Mouse (Mus musculus): ENCODE measurements around the gene Scube2. TPM values are rescaled to one million over a fixed set of nuclear protein-coding genes. Genes with fewer than 3 reads are reported as not detected.

Gene Scube2
- polyA plus RNA-seq, 1 experiment: 0.28 TPM

- DNase-seq: no peak
- H3K4me1 ChIP-seq (ENCODE audit: control insufficient read depth, insufficient read depth, low read length): no peaks in the 10 kb centered on the region
- H3K27ac ChIP-seq (ENCODE audit: insufficient read depth, low read depth, low read length): no peak overlapping the region
- TF ChIP-seq POLR2A (IDR thresholded peaks at IDR 0.05; ENCODE audit: low read depth, low read length): no peak
- TF ChIP-seq CTCF (conservative IDR thresholded peaks at IDR 0.05; ENCODE audit: insufficient read depth, insufficient read length, low read depth, low read length): no peak
- no peaks in the 10 kb centered on the region for H3K27me3 ChIP-seq (replicated peaks; ENCODE audit: control insufficient read depth, insufficient read depth, low read length)
- no peaks in the 10 kb centered on the region for H3K36me3 ChIP-seq (ENCODE audit: control insufficient read depth, insufficient read depth, low read length)
- WGBS: 59% methylated on average over 1 of the region's 1 CpGs
- H3K4me3 ChIP-seq (ENCODE audit: insufficient read depth, low read depth, low read length): no peak overlapping the region
Observed at GRCm38 (mm10) chr7:109803516-109803915, 62.0 kb downstream of the Scube2 start.

GRCm38 (mm10) chr7:109800626-109801025 is 64.9 kb downstream of the Scube2 start:
- no peaks in the 10 kb centered on the region for H3K27me3 ChIP-seq (replicated peaks; ENCODE audit: control insufficient read depth, insufficient read depth, low read length)
- no peaks in the 10 kb centered on the region for H3K36me3 ChIP-seq (ENCODE audit: control insufficient read depth, insufficient read depth, low read length)
- DNase-seq: no peak
- H3K4me1 ChIP-seq (ENCODE audit: control insufficient read depth, insufficient read depth, low read length): no peaks in the 10 kb centered on the region
- H3K27ac ChIP-seq (ENCODE audit: insufficient read depth, low read depth, low read length): no peak overlapping the region
- TF ChIP-seq POLR2A (IDR thresholded peaks at IDR 0.05; ENCODE audit: low read depth, low read length) (no peak), CTCF (conservative IDR thresholded peaks at IDR 0.05; ENCODE audit: insufficient read depth, insufficient read length, low read depth, low read length) (no peak)
- no peak overlapping the region for H3K4me3 ChIP-seq (ENCODE audit: insufficient read depth, low read depth, low read length)
- WGBS: 97% methylated on average over 4 of the region's 4 CpGs

- no peaks in the 10 kb centered on the region for H3K27me3 ChIP-seq (replicated peaks; ENCODE audit: control insufficient read depth, insufficient read depth, low read length)
- TF ChIP-seq POLR2A (IDR thresholded peaks at IDR 0.05; ENCODE audit: low read depth, low read length): no peak
- TF ChIP-seq CTCF (conservative IDR thresholded peaks at IDR 0.05; ENCODE audit: insufficient read depth, insufficient read length, low read depth, low read length): no peak
- DNase-seq: peak; percentile 56
- H3K4me1 ChIP-seq (ENCODE audit: control insufficient read depth, insufficient read depth, low read length): no peaks in the 10 kb centered on the region
- no peak overlapping the region for H3K27ac ChIP-seq (ENCODE audit: insufficient read depth, low read depth, low read length)
- no peak overlapping the region for H3K4me3 ChIP-seq (ENCODE audit: insufficient read depth, low read depth, low read length)
- no peaks in the 10 kb centered on the region for H3K36me3 ChIP-seq (ENCODE audit: control insufficient read depth, insufficient read depth, low read length)
- WGBS: 56% methylated on average over 11 of the region's 11 CpGs
Observed at GRCm38 (mm10) chr7:109799168-109799567, 66.3 kb downstream of the Scube2 start.

GRCm38 (mm10) chr7:109795564-109795963 is 69.9 kb downstream of the Scube2 start:
- Histone ChIP-seq H3K4me1 (ENCODE audit: control insufficient read depth, insufficient read depth, low read length) (no peaks in the 10 kb centered on the region), H3K27ac (ENCODE audit: insufficient read depth, low read depth, low read length) (no peak overlapping the region), H3K36me3 (ENCODE audit: control insufficient read depth, insufficient read depth, low read length) (no peaks in the 10 kb centered on the region), H3K27me3 (replicated peaks; ENCODE audit: control insufficient read depth, insufficient read depth, low read length) (no peaks in the 10 kb centered on the region), H3K4me3 (ENCODE audit: insufficient read depth, low read depth, low read length) (no peak overlapping the region)
- DNase-seq: no peak
- 51% methylated on average over 5 of the region's 5 CpGs for WGBS
- TF ChIP-seq CTCF (conservative IDR thresholded peaks at IDR 0.05; ENCODE audit: insufficient read depth, insufficient read length, low read depth, low read length): no peak
- no peak for TF ChIP-seq POLR2A (IDR thresholded peaks at IDR 0.05; ENCODE audit: low read depth, low read length)

- no peak overlapping the region for H3K4me3 ChIP-seq (ENCODE audit: insufficient read depth, low read depth, low read length)
- no peaks in the 10 kb centered on the region for H3K4me1 ChIP-seq (ENCODE audit: control insufficient read depth, insufficient read depth, low read length)
- DNase-seq: no peak
- TF ChIP-seq POLR2A (IDR thresholded peaks at IDR 0.05; ENCODE audit: low read depth, low read length): no peak
- no peak for TF ChIP-seq CTCF (conservative IDR thresholded peaks at IDR 0.05; ENCODE audit: insufficient read depth, insufficient read length, low read depth, low read length)
- no peaks in the 10 kb centered on the region for H3K36me3 ChIP-seq (ENCODE audit: control insufficient read depth, insufficient read depth, low read length)
- no peak overlapping the region for H3K27ac ChIP-seq (ENCODE audit: insufficient read depth, low read depth, low read length)
- 74% methylated on average over 2 of the region's 2 CpGs for WGBS
- no peaks in the 10 kb centered on the region for H3K27me3 ChIP-seq (replicated peaks; ENCODE audit: control insufficient read depth, insufficient read depth, low read length)
Observed at GRCm38 (mm10) chr7:109794556-109794955, 70.9 kb downstream of the Scube2 start.

- H3K27ac ChIP-seq (ENCODE audit: insufficient read depth, low read depth, low read length): no peak overlapping the region
- H3K4me3 ChIP-seq (ENCODE audit: insufficient read depth, low read depth, low read length): no peak overlapping the region
- DNase-seq: peak; percentile 70
- TF ChIP-seq CTCF (conservative IDR thresholded peaks at IDR 0.05; ENCODE audit: insufficient read depth, insufficient read length, low read depth, low read length) (peak; percentile 60), POLR2A (IDR thresholded peaks at IDR 0.05; ENCODE audit: low read depth, low read length) (no peak)
- no peaks in the 10 kb centered on the region for H3K36me3 ChIP-seq (ENCODE audit: control insufficient read depth, insufficient read depth, low read length)
- H3K4me1 ChIP-seq (ENCODE audit: control insufficient read depth, insufficient read depth, low read length): no peaks in the 10 kb centered on the region
- no peaks in the 10 kb centered on the region for H3K27me3 ChIP-seq (replicated peaks; ENCODE audit: control insufficient read depth, insufficient read depth, low read length)
- 75% methylated on average over 2 of the region's 2 CpGs for WGBS
Observed at GRCm38 (mm10) chr7:109792759-109793158, 72.7 kb downstream of the Scube2 start.

- DNase-seq: no peak
- H3K4me3 ChIP-seq (ENCODE audit: insufficient read depth, low read depth, low read length): no peak overlapping the region
- H3K36me3 ChIP-seq (ENCODE audit: control insufficient read depth, insufficient read depth, low read length): no peaks in the 10 kb centered on the region
- TF ChIP-seq CTCF (conservative IDR thresholded peaks at IDR 0.05; ENCODE audit: insufficient read depth, insufficient read length, low read depth, low read length) (no peak), POLR2A (IDR thresholded peaks at IDR 0.05; ENCODE audit: low read depth, low read length) (no peak)
- 57% methylated on average over 3 of the region's 3 CpGs for WGBS
- no peak overlapping the region for H3K27ac ChIP-seq (ENCODE audit: insufficient read depth, low read depth, low read length)
- H3K4me1 ChIP-seq (ENCODE audit: control insufficient read depth, insufficient read depth, low read length): no peaks in the 10 kb centered on the region
- H3K27me3 ChIP-seq (replicated peaks; ENCODE audit: control insufficient read depth, insufficient read depth, low read length): no peaks in the 10 kb centered on the region
Observed at GRCm38 (mm10) chr7:109790818-109791217, 74.7 kb downstream of the Scube2 start.

- no peaks in the 10 kb centered on the region for H3K4me1 ChIP-seq (ENCODE audit: control insufficient read depth, insufficient read depth, low read length)
- no peak overlapping the region for H3K27ac ChIP-seq (ENCODE audit: insufficient read depth, low read depth, low read length)
- no peaks in the 10 kb centered on the region for H3K36me3 ChIP-seq (ENCODE audit: control insufficient read depth, insufficient read depth, low read length)
- TF ChIP-seq CTCF (conservative IDR thresholded peaks at IDR 0.05; ENCODE audit: insufficient read depth, insufficient read length, low read depth, low read length) (no peak), POLR2A (IDR thresholded peaks at IDR 0.05; ENCODE audit: low read depth, low read length) (no peak)
- no peak overlapping the region for H3K4me3 ChIP-seq (ENCODE audit: insufficient read depth, low read depth, low read length)
- no peak for DNase-seq
- WGBS: 86% methylated on average over 2 of the region's 2 CpGs
- H3K27me3 ChIP-seq (replicated peaks; ENCODE audit: control insufficient read depth, insufficient read depth, low read length): no peaks in the 10 kb centered on the region
Observed at GRCm38 (mm10) chr7:109787860-109788259, 77.6 kb downstream of the Scube2 start.

Measured in kidney, adult 2 months (tissue).